Mouse (Mus musculus) c-Kit-positive CD71-negative TER-119-negative erythroid progenitor cells, embryonic 14.5 days (primary cell): ENCODE measurements at regions not wholly inside any gene's neighbourhood (a gene's known extent, or its start where the extent isn't known, plus 50 kb on each side); places are given as distances from the start of the nearest gene placed in this dataset.

Source experiments
- DNase-seq: peaks from one replicate; pipeline ENCODE4 v3.0.0-alpha.2; 2013; ENCODE audit warnings: low read depth

- no peak for DNase-seq
These were observed 113.7 kb upstream of the Lrig1 start for GRCm38 (mm10) chr6:94813481-94814148.

GRCm38 (mm10) chr6:94811846-94812245 lies 111.9 kb upstream of the Lrig1 start:
- DNase-seq: no peak

GRCm38 (mm10) chr6:94807216-94807615 lies 107.3 kb upstream of the Lrig1 start:
- no peak for DNase-seq

- DNase-seq: no peak
These were observed 106.7 kb upstream of the Lrig1 start for GRCm38 (mm10) chr6:94806481-94807160.

GRCm38 (mm10) chr6:94805685-94806084 lies 105.7 kb upstream of the Lrig1 start:
- no peak for DNase-seq

GRCm38 (mm10) chr6:94804284-94804815 lies 104.4 kb upstream of the Lrig1 start:
- no peak for DNase-seq

GRCm38 (mm10) chr6:94801039-94801438 lies 101.1 kb upstream of the Lrig1 start:
- no peak for DNase-seq

- DNase-seq: no peak
These were observed 98.7 kb upstream of the Lrig1 start for GRCm38 (mm10) chr6:94798545-94799211.

GRCm38 (mm10) chr6:94795442-94795841 lies 95.5 kb upstream of the Lrig1 start:
- no peak for DNase-seq

GRCm38 (mm10) chr6:94793555-94793954 lies 93.6 kb upstream of the Lrig1 start:
- DNase-seq: no peak

- no peak for DNase-seq
These were observed 92.4 kb upstream of the Lrig1 start for GRCm38 (mm10) chr6:94792312-94792711.

GRCm38 (mm10) chr6:94789308-94789763 lies 89.4 kb upstream of the Lrig1 start:
- DNase-seq: no peak

GRCm38 (mm10) chr6:94783471-94783870 lies 83.5 kb upstream of the Lrig1 start:
- no peak for DNase-seq

- no peak for DNase-seq
These were observed 80.7 kb upstream of the Lrig1 start for GRCm38 (mm10) chr6:94780621-94781020.

GRCm38 (mm10) chr6:94779854-94780253 lies 79.9 kb upstream of the Lrig1 start:
- DNase-seq: no peak

- no peak for DNase-seq
These were observed 79.3 kb upstream of the Lrig1 start for GRCm38 (mm10) chr6:94779213-94779612.

GRCm38 (mm10) chr6:94778797-94779196 lies 78.8 kb upstream of the Lrig1 start:
- no peak for DNase-seq

GRCm38 (mm10) chr6:94776585-94776984 lies 76.6 kb upstream of the Lrig1 start:
- DNase-seq: no peak

GRCm38 (mm10) chr6:94774871-94775270 lies 74.9 kb upstream of the Lrig1 start:
- DNase-seq: no peak

GRCm38 (mm10) chr6:94773604-94774486 lies 73.9 kb upstream of the Lrig1 start:
- no peak for DNase-seq

GRCm38 (mm10) chr6:94772868-94773603 lies 73.1 kb upstream of the Lrig1 start:
- DNase-seq: no peak
